Mouse (Mus musculus): ENCODE results near the gene Arhgef38.

Arhgef38 gene

DNA sequence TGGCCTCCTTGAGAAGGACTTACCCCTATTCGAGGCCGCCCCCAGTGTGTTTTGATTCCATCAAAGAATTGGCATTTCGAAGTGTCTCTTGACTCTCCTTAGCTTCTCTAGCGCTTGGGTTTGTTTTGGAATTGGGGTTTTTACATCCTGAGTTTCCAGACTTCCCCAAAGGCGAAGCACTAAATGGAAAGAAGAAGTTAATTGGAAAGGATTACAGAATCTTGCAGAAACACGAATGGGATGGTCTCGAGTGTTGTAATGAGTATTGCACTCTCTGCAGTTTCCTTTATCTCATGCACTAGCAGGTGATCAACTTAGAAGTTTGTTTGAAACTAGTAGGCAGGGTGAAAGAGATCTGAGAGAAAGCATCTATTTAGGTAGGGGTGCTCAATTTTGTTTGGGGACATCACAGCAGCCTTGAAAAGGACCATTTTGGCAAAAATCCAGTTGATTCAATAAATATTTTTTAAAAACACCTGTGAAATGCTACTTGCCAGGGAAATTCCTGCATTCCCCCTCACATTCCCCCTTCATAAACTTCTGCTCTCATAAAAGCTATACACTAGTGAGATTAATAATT, 142.4 kb downstream of the Arhgef38 start:
- no peak for DNase-seq (ENCODE audit: low spot score)

GRCm38 (mm10) chr3:133091664-133092273, 143.0 kb downstream of the Arhgef38 start, which contains the start of the genes Ints12 and Gstcd:
Gene Ints12, plus strand, starts transcription at chr3:133091840.
Gene Gstcd, minus strand, starts transcription at chr3:133092033.
- peak; percentile 86 for DNase-seq (ENCODE audit: low spot score)

DNA sequence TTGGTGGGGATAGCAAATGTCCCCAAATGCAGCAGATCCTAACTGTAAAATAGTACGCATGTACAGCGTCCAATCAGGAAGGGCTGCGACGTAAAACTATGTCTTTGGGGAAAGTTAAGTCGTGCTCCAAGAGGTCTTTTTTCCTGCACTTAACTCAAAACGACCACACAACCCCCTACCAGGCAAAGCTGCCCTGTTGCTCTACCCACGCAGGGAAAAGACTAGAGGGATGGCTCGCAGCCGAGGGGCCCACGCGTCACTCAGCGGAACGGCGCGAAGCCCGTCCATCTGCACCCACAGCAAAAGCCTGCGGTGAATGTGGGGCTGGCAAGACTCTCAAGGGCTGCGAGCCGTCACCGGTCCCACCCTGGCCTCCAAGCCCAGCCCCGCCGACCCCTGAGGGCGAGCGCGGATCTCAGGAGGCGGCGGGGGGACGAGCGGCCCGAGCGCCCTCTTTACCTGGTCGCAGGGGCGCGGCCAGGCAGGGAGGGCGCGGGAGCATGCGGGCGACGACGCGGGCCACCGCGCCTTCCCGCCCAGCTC, 143.6 kb downstream of the Arhgef38 start:
- DNase-seq (ENCODE audit: low spot score), result no peak

DNA sequence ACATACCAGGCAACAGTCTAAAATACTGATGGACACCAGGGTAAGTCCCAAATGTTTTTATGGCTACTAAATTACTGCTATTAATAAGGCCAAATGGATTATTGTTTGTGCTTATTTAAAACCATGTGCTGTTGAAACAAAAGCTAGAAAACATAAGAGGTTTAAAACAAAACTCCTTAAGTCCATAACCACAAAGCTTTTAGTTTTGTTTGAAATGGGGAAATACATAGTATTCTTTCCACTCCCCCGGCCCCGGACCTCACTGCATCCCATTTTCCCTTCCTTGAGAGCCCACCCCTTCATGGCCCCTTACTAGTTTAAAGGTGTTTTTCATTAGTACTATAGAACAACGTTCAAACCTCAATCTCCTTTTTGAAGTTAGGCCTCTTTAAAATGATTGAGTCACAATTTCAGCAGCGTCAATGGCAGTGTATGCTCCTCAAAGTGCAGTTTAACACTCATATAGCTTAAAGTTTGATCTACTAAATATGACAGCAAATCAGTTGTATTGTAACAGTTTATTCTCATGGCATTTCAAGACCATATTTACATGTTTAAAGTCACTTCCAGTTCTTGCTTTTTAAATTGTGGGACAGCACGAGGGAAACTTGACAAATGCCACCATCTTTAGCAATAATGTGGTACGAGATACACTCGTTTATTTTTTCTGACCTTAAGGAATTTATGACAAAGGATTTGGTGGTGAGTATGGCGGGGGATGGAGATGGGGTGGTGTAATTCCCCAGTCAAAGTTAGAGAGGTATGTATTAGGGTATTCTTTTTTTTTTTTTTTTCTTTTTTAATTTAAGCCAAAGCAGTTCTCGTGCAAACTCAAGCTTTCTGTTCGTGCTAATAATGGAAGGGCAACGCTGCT, 144.3 kb downstream of the Arhgef38 start:
- no peak for DNase-seq (ENCODE audit: low spot score)

GRCm38 (mm10) chr3:133085858-133086257, 148.9 kb downstream of the Arhgef38 start:
- no peak for DNase-seq (ENCODE audit: low spot score)

DNA sequence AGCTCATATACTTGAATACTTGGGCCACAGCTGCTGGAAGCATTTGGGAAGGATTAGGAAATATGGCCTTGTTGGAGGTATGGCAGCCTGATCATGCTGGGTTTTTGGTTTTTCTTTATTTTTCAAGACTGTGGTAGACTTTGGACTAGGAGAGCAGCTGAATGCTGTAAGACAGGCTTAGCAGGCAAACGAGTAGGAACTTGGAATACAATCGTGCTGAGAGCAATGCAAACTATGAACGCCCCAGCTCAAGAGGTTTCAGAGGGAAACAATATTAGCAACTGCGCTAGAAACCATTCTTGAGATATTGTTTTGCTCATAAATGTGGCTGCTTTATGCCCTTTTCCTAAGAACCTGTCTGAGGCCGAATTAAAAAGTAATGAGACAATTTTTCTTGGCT, 152.0 kb downstream of the Arhgef38 start:
- no peak for DNase-seq (ENCODE audit: low spot score)

- no peak for DNase-seq (ENCODE audit: low spot score)
Observed at GRCm38 (mm10) chr3:133075560-133075959, 159.2 kb downstream of the Arhgef38 start.
